Mouse (Mus musculus): Measurements from ENCODE around the gene B3gnt9.
A peak's percentile ranks its signal among the peaks of the same experiment; 100 is the strongest.

Gene B3gnt9

GRCm38 (mm10) chr8:105217926-105218522, 36.9 kb downstream of the B3gnt9 start:
- peak in 1 of 2 experiments; percentile 32 for DNase-seq (ENCODE audit: low spot score in 2 of 2)

- DNase-seq (ENCODE audit: low spot score in 2 of 2): no peak
Measured at GRCm38 (mm10) chr8:105214104-105214503, 40.8 kb downstream of the B3gnt9 start.

DNA sequence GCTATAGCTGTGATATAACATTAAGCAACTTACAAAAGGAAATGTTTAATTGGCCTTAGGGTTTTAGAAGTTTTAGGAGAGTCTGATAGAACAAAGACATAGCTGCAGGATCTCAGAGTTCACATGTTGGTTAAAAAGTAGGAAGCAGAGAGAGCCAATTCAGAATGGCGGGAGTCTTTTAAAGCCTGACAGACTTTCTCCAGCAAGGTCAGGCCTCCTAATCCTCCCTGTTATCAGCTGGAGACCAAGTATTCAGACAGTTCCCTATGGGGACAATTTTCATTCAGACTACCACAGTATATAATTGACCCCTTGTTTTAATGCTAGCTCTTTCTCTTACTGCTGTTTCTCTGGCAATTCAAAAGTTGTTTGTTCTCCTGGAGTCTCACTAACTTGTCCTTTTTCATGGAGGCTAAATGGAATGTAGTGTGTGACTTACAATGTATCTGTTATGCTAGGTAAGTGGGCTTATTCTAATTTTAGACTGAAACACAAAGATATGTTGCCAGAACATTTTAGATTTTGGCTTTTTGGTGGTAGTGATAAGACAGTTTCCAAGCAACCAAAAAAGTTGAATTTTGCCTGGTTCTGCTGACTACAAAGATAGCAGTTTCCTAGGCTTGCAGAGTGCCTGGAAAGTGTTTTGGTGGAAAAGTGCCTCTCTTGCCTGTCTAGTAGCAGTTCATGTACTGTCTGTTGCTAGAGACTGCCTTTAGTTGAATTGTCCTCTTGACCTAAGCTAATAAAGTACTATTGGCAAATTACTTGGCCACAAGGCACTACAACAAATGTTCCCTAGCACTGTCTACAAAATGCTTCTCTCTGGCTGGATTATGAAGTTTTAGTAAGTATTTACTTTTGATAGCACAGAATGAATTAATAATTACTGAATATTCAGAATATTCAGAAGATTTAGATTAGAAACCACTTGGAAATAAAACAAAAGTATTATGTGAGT, 45.5 kb downstream of the B3gnt9 start:
- no peak for DNase-seq (ENCODE audit: low spot score in 2 of 2)

DNA sequence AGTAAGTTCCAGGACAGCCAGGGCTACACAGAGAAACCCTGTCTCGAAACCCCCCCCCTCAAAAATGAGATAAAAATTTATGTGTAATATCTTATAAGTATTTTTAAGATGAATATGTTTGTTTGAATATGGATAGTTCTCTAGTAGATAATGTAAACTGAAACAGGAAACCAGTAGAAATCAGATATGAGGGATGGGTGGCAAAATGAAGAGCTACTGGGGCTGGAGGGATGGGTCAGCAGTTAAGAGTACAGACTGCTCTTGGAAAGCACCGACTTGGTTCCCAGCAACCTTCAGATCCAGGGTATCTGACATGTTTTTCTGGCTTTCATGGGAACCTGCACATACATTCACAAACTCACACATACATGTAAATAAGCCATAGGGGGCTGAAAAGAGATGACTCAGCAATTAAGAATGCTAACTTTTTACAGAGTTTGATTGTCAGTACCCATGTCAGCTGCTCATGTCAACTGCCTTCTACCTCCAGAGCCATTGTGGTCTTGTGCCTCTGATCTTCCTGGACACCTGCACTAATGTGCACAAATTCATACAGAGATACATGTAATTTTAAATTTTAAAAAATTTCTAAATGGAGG, 47.2 kb downstream of the B3gnt9 start:
- no peak for DNase-seq (ENCODE audit: low spot score in 2 of 2)

GRCm38 (mm10) chr8:105206766-105207275, 48.1 kb downstream of the B3gnt9 start:
- DNase-seq (ENCODE audit: low spot score in 2 of 2): no peak

GRCm38 (mm10) chr8:105205748-105206147, 49.2 kb downstream of the B3gnt9 start:
- DNase-seq (ENCODE audit: low spot score in 2 of 2): no peak

All from spleen, postnatal 36 days (tissue).